Mouse (Mus musculus): ENCODE data around the gene 4931406C07Rik. TPM values are rescaled to one million over a fixed set of nuclear protein-coding genes. Genes with fewer than 3 reads are reported as not detected.

4931406C07Rik gene
- 13.3 and 16.1 TPM in 2 replicates for polyA plus RNA-seq (2012; rRNA removed)

DNA sequence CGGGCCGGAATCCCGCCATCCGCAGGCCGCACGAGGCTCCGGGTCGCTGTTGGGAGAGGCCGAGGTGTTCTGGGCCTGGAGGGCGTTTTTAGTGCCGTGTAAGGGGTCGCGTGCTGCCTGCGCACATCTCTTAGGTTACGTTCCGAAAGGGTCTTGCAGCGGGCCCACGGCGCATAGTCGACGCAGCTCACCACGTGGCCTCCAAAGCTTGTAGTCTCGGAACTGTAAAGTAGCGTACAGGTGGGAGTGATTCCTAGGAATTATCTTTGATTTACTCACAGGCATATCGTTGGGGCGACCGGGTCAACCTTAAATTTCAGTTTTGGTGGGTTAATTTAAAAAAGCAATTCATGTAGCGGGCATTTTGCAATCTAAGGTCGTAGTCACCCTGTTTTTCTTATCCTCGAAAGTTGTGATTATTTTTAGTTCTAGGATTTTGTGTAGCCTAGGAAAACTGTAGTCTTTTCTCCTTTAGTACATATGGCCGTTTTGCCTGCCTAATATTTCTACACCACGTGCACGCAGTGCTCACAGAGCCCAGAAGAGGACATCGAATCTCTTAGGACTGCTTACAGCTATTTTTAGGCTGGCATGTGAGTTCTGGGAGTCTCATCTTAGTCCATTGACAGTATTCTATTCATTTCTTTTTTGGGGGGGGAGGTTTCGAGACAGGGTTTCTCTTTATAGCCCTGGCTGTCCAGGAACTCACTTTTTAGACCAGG, at the start of gene 4931406C07Rik:
TSS of gene 4931406C07Rik (minus strand) at position 51 of the 722 bp plus-strand sequence.

DNA sequence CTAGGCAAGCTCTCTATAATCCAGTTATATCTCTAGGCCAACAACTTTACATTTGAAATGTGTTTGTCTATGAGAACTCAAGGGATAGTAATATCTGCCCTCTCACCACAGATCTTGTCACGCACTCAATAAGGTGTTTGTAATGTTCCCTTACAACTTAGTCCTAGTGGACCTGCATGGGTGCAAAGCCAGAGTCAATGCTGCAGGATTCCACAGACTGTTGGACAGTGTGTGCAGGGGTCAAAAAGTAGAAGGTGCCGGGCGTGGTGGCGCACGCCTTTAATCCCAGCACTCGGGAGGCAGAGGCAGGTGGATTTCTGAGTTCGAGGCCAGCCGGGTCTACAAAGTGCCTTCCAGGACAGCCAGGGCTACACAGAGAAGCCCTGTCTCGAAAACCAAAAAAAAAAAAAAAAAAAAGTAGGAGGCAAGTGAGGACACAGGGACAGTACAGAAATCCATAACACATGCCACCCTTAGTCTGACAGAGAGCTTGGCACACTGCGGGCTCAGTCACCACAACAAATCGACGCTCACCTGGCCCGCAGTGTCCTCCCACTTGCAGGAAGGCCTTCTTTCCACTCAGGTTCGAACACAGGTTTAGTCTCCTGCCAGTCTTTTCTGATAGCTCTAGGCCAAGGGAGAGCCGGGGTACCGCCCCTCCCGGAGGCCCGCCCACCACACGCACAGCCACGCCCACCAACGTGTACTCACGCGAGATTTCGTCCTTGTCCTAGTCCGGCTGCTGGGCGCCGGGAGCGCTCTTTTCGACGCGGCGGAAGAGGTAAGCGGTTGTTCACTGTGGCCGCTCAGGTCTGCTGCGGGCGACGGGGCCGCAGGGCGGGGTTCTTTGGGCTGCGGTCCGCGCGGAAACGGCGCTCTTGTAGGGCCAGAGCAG, 498 bp downstream of the 4931406C07Rik start, which contains the start of gene Taf1d:
TSS of gene Taf1d (plus strand) at position 712 of the 895 bp plus-strand sequence.

DNA sequence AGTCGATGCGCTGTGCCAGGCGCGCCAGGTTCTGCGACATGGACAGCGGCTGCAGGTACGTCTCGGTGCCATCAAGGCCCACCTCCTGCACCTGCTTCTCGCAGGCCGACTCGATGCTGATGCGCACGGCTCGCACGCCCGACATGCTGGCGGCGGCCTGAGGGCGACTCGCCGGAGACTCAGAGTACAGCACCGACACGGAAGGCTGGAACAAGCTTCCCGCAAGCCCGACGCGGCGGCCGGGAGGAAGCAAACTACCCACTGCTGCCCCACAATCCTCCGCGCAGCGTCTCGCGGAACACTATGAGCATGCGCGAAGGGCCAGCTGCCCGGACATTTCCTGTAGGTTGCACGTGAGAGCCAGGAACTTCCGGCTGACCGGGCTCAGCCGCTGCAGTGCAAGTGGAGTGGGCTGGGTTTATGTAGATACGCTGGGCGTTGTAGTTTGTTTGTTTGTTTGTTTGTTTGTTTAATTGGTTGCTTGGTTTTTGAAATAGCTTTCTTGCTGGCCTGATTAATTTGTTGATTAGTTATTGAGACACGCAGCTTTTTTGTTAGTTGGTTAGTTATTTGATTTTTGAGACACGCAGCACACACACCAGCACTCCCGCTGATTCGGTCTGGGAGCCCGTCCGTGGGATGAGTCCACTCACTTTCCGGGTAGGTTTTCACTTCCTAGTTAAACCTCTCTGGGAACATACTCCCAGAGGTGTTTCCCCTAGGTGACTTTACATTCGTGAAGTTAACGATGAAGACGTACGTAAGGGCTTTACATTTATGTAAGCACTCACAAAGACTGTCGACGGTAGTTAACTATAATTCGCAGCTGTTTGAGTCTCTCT, 26.4 kb downstream of the 4931406C07Rik start, which contains the start of gene Med17:
TSS of gene Med17 (minus strand) at position 283 of the 842 bp plus-strand sequence.

DNA sequence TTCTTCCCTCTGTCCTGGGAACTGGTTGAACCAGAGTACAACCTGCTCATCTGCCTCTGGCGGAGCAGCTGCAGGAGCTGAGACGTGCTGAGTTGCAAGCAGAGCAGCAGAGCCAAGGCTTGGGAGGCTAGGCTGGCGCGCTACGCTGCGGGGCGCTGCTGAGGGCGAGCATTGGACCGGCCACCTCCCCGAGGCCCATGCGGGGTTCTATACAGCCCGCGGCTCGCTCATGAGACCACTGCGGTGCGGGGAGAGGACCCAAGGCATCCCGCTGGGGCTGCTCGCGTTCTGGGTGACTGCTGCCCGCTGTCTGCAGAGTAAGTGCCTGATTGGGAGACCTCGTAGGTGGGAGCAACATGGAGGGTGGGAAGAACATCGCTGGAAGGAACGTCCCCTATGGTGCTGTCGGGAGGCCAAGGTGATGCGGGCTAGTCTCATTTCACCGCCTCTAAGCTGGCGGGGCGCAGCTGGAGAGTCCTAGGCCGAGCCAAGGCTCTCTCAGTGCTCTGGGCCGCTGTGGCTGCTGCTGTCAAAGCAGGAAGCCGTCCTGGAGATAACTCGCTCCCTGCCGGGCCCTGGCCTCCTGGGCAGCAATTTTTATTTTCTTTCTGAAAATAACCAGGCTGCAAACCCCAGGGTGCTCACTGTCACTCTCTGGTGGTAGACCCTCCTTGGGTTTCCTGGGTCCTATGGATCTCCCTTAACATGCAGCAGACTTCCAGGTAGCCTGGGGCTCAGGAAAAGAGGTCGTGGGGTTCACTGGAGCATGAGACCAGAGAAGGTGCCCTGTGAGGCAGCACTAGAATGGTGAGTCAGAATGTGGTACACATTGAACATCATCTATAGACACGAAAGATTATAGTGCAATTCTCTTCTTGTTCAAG, 67.0 kb downstream of the 4931406C07Rik start, which contains the start of gene Vstm5:
TSS of gene Vstm5 (plus strand) at position 4 of the 884 bp plus-strand sequence.

Other genes with a start within 250 kb of the 4931406C07Rik start
- not detected in 2 replicates for gene Hephl1, start 194.3 kb downstream of the 4931406C07Rik start, polyA plus RNA-seq (2012; rRNA removed)
- gene Vstm5, start 67.4 kb downstream of the 4931406C07Rik start, polyA plus RNA-seq (2012; rRNA removed): 0.35 and 0.36 TPM in 2 replicates
- 14.0 and 17.9 TPM in 2 replicates for gene Med17, start 26.5 kb downstream of the 4931406C07Rik start, polyA plus RNA-seq (2012; rRNA removed)
- gene Taf1d, start 234 bp downstream of the 4931406C07Rik start, polyA plus RNA-seq (2012; rRNA removed): 34.7 and 39.8 TPM in 2 replicates
- gene Cep295, start 51.3 kb upstream of the 4931406C07Rik start, polyA plus RNA-seq (2012; rRNA removed): 7.1 and 9.2 TPM in 2 replicates
- 4.4 and 4.6 TPM in 2 replicates for gene Smco4, start 187.0 kb upstream of the 4931406C07Rik start, polyA plus RNA-seq (2012; rRNA removed)

Data from liver, embryonic 18 days (tissue).